Mouse (Mus musculus) c-Kit-positive CD71-positive TER-119-positive erythroid progenitor cells, embryonic 14.5 days (primary cell): Measurements from ENCODE around the gene Vmn1r222.
"Not testable (repeated sequence)": the region's sequence is repeated elsewhere in the genome, so short reads cannot be mapped to it uniquely, and the experiment has no call there.

Source experiments
- DNase-seq: peaks from one replicate; pipeline ENCODE4 v3.0.0-alpha.2; 2013; ENCODE audit warnings: low spot score

The Vmn1r222 gene

GRCm38 (mm10) chr13:23235847-23236246 lies at the start of gene Vmn1r222:
TSS of gene Vmn1r222 (minus strand) at chr13:23235947.
- DNase-seq: not testable (repeated sequence)

GRCm38 (mm10) chr13:23285191-23285920 lies 49.6 kb upstream of the Vmn1r222 start:
- DNase-seq: no peak

GRCm38 (mm10) chr13:23279992-23280391 lies 44.2 kb upstream of the Vmn1r222 start:
- no peak for DNase-seq

GRCm38 (mm10) chr13:23279576-23279975 lies 43.8 kb upstream of the Vmn1r222 start:
- no peak for DNase-seq

GRCm38 (mm10) chr13:23270321-23271101 lies 34.8 kb upstream of the Vmn1r222 start:
- peak; percentile 28 for DNase-seq

GRCm38 (mm10) chr13:23269681-23270080 lies 33.9 kb upstream of the Vmn1r222 start:
- DNase-seq: no peak

- not testable (repeated sequence) for DNase-seq
These were observed 33.4 kb upstream of the Vmn1r222 start for GRCm38 (mm10) chr13:23269127-23269526.

GRCm38 (mm10) chr13:23268606-23269005 lies 32.9 kb upstream of the Vmn1r222 start:
- not testable (repeated sequence) for DNase-seq

- DNase-seq: no peak
These were observed 22.9 kb upstream of the Vmn1r222 start for GRCm38 (mm10) chr13:23258546-23259048.

GRCm38 (mm10) chr13:23246834-23247233 lies 11.1 kb upstream of the Vmn1r222 start, which contains the start of gene Vmn1r223:
TSS of gene Vmn1r223 (plus strand) at chr13:23247134.
- DNase-seq: not testable (repeated sequence)

GRCm38 (mm10) chr13:23213827-23214226 lies 21.9 kb downstream of the Vmn1r222 start, which contains the start of gene Vmn1r221:
TSS of gene Vmn1r221 (plus strand) at chr13:23214127.
- not testable (repeated sequence) for DNase-seq

GRCm38 (mm10) chr13:23203885-23204284 lies 31.9 kb downstream of the Vmn1r222 start:
- DNase-seq: not testable (repeated sequence)

GRCm38 (mm10) chr13:23187875-23188274 lies 47.9 kb downstream of the Vmn1r222 start, which contains the start of gene Vmn1r220:
TSS of gene Vmn1r220 (minus strand) at chr13:23187975.
- no peak for DNase-seq
